Mouse (Mus musculus): Measurements from ENCODE around the gene Gm11569.
"Not testable (repeated sequence)": the region's sequence is repeated elsewhere in the genome, so short reads cannot be mapped to it uniquely, and the experiment has no call there.

The Gm11569 gene

DNA sequence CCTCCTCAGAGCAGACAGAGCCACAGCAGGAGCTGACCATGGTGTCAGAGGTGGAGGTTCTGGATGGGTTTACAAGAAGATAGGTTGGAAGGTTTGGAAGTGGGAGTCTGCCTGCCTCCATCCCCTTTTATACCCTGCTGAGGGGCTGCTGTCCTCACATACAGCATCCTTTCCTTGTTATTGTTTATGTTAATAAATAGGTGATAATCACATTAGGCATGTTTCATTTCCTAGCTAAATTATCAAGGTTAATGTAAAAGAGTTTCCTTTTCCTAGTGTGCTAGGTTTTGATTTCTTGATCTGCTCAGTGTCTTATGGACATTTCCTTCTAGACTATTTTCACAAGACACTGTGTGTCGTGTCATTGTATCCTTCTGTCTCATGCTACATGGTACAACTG is at the start of gene Gm11569:
Gm11569 (minus strand) TSS at position 101 of the 400 bp plus-strand sequence.
- not testable (repeated sequence) for DNase-seq (ENCODE audit: extremely low read depth, low read depth)

DNA sequence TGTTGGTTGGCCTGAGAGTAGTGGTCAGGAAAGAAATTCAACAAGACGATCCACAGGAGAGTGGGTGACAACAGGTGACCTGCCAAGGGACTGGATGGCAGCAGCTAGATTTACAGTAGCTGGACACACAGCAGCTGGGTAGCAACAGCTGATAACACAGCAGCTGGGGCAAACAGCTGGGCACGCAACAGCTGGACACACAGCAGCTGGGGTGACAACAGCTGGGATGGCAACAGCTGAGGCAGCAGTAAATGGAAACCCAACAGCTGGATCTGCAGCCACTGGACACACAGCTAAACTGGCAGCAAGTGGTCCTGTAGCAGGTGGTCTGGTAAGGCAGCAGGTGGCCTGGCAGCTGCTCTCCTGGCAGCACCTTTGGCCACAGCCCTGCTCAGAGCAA is 48.0 kb upstream of the Gm11569 start:
- DNase-seq (ENCODE audit: extremely low read depth, low read depth) = no peak

DNA sequence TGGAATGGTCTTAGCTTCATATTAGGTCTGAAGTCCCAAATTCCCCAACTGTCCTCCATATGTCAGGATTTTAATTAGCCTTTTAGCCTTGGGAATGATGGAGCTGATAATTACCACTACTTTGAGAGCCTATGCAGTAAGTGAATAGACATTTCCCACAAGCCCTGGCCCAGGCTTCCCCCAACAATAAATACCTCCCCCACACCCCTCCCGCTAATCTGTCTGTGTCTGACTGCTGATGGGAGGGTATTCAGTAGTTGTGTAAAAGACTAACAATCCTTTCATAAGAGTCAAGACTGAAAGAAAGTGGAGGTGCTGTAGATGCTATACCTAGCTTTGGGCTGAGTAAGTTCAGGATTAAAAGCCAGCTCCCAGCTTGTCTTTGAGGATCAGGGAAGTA is 43.5 kb upstream of the Gm11569 start:
- no peak for DNase-seq (ENCODE audit: extremely low read depth, low read depth)

DNA sequence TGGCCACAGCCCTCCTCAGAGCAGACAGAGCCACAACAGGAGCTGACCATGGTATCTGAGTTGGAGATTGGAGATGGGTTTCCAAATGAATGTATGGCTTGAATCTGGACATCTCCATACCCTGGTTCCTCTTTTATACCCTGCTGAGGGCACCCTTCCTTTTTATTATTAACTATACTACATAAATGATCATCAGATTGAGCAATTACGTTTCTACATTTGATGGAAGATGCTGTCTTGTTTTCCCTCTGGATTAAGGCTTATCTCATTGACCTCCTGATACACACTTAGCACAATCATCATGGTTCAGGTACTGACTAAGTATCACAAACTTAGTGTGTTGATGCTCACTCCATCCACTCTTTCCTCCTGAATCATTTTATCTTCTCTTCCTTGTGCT is 39.2 kb upstream of the Gm11569 start, which contains the start of gene 2300003K06Rik:
2300003K06Rik (minus strand) TSS at position 101 of the 400 bp plus-strand sequence.
- no peak for DNase-seq (ENCODE audit: extremely low read depth, low read depth)

DNA sequence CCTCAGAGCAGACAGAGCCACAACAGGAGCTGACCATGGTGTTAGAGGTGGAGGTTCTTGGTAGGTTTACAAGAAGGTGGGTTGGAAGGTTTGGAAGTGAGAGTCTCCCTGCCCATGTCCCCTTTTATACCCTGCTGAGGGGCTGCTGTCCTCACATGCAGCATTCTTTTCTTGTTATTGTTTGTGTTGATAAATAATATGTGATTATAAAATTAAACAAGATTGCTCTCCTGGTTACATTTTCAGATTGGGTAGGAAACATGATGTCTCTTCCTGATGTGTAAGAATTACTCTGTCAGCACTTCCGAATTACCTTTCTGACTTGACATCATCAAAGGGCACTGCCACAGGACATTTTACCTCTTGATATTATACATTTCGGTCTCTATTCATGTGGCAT is 16.8 kb upstream of the Gm11569 start, which contains the start of gene Gm11564:
Gm11564 (minus strand) TSS at position 101 of the 400 bp plus-strand sequence.
- DNase-seq (ENCODE audit: extremely low read depth, low read depth) = not testable (repeated sequence)

DNA sequence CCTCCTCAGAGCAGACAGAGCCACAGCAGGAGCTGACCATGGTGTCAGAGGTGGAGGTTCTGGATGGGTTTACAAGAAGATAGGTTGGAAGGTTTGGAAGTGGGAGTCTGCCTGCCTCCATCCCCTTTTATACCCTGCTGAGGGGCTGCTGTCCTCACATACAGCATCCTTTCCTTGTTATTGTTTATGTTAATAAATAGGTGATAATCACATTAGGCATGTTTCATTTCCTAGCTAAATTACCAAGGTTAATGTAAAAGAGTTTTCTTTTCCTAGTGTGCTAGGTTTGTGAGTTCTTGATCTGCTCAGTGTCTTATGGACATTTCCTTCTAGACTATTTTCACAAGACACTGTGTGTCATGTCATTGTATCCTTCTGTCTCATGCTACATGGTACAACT is 11.1 kb upstream of the Gm11569 start, which contains the start of gene Krtap4-13:
Krtap4-13 (minus strand) TSS at position 101 of the 400 bp plus-strand sequence.
- DNase-seq (ENCODE audit: extremely low read depth, low read depth) = not testable (repeated sequence)

DNA sequence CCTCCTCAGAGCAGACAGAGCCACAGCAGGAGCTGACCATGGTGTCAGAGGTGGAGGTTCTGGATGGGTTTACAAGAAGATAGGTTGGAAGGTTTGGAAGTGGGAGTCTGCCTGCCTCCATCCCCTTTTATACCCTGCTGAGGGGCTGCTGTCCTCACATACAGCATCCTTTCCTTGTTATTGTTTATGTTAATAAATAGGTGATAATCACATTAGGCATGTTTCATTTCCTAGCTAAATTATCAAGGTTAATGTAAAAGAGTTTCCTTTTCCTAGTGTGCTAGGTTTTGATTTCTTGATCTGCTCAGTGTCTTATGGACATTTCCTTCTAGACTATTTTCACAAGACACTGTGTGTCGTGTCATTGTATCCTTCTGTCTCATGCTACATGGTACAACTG is 5.6 kb upstream of the Gm11569 start, which contains the start of gene Gm11554:
Gm11554 (minus strand) TSS at position 101 of the 400 bp plus-strand sequence.
- DNase-seq (ENCODE audit: extremely low read depth, low read depth) = not testable (repeated sequence)

DNA sequence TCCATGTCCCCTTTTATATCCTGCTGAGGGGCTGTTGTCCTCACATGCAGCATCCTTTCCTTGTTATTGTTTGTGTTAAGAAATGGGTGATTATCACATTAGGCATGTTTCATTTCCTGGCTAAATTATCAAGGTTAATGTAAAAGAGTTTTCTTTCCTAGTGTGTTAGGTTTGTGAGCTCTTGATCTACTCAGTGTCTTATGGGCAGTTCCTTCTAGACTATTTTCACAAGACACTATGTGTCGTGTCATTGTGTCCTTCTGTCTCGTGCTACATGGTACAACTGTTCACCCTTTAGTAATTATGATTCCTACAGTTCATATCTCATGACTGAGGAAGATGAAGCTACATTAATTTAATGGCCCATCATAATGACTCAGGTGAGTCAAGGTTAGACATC is 5.4 kb downstream of the Gm11569 start, which contains the start of gene Gm11596:
Gm11596 (minus strand) TSS at position 101 of the 400 bp plus-strand sequence.
- DNase-seq (ENCODE audit: extremely low read depth, low read depth) = no peak

DNA sequence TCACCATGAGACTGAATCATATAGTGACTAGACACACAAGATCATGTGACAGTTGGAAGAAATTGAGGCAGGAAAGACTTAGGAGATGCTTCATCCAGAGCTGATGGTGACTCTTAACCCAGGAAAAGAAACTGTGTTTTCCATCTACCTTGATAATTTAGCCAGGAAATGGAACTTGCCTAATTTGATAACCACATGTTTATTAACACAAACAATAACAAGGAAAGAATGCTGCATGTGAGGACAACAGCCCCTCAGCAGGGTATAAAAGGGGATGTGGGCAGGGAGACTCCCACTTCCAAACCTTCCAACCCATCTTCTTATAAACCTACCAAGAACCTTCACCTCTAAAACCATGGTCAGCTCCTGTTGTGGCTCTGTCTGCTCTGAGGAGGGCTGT is 13.8 kb downstream of the Gm11569 start, which contains the start of gene Krtap4-9:
Krtap4-9 (plus strand) TSS at position 301 of the 400 bp plus-strand sequence.
- DNase-seq (ENCODE audit: extremely low read depth, low read depth) = not testable (repeated sequence)

DNA sequence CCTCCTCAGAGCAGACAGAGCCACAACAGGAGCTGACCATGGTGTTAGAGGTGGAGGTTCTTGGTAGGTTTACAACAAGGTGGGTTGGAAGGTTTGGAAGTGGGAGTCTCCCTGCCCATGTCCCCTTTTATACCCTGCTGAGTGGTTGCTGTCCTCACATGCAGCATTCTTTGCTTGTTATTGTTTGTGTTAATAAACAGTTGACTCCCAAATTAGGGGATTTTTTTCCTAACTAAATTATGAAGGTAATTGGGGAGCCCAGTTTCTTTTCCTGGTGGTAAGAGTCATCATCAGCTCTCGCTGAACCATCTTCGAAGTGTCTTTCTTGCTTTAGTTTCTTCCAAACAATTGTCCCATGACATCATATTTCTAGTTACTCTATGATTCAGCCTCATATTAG is 18.1 kb downstream of the Gm11569 start, which contains the start of gene Krtap4-8:
Krtap4-8 (minus strand) TSS at position 101 of the 400 bp plus-strand sequence.
- no peak for DNase-seq (ENCODE audit: extremely low read depth, low read depth)

DNA sequence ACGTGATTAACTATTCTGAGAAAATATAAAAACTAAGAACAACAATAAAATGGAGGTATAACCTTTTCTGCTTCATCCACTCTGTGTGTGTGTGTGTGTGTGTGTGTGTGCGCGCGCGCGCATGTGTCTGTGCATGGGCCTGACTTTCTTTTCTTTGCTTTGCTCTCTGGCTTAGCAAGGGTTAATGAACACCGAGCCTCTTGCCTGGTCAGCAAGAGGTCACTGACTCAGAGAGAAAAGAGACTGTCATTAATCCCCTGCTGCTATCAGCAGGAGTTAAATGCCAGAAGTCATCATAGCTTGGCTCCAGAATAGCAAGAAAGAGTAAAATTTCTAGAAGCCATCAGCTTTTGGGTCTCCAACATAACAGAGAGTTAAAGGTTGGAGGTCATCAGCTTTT is 20.3 kb downstream of the Gm11569 start:
- DNase-seq (ENCODE audit: extremely low read depth, low read depth) = no peak

DNA sequence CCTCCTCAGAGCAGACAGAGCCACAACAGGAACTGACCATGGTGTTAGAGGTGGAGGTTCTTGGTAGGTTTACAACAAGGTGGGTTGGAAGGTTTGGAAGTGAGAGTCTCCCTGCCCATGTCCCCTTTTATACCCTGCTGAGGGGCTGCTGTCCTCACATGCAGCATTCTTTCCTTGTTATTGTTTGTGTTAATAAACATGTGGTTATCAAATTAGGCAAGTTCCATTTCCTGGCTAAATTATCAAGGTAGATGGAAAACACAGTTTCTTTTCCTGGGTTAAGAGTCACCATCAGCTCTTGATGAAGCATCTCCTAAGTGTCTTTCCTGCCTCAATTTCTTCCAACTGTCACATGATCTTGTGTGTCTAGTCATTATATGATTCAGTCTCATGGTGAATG is 25.9 kb downstream of the Gm11569 start, which contains the start of gene Gm11595:
Gm11595 (minus strand) TSS at position 101 of the 400 bp plus-strand sequence.
- not testable (repeated sequence) for DNase-seq (ENCODE audit: extremely low read depth, low read depth)

DNA sequence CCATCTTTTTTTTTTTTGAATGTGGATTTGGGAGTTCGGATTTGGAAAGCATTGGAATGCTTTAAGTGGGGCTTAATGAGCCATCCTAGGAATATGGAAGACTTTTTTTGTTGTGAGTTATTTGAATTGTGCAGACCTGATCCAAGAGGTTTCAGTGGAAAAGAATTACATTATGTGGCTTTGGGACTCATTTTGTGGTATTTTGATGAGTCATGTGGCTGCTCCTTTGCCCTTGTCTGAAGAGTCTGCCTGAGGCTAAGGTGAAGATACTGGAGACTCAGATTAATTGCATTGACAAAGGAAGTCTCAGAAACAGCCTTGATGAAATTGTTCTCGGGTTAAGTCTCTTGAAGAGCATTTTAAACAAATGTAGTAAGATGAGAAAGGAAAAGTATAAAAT is 30.3 kb downstream of the Gm11569 start:
- DNase-seq (ENCODE audit: extremely low read depth, low read depth) = no peak

DNA sequence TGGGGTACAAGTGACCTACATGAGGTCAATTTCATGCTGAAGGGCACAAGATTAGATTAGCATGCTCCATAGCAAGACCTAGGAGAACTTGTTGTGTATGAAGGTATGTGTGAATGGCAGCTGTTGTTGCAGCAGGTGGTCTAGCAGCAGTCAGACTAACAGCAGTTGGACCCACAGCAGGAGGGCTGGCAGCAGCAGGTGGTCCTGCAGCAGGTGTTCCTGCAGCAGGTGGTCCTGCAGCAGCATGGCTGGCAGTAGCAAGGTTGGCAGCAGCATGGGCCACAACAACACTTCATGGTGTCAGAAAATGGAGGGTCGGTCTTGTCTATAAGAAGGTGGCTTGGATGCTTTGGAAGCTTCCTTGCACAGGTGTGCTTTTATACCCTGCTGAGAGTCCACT is 39.9 kb downstream of the Gm11569 start:
- no peak for DNase-seq (ENCODE audit: extremely low read depth, low read depth)
